15 mouse cellular contexts compared by ENCODE assay signal in genomic region chr11:99168030-99168474, GRCm38 (mm10). TPM values are rescaled to one million over a fixed set of nuclear protein-coding genes. Genes with fewer than 3 reads are reported as not detected.
DNase-seq lines count a peak whose midpoint lies in the region; TF ChIP-seq lines count a peak whose summit lies in the region.
"Had no signal": no experiment of that assay in that cellular context is flagged by ENCODE, and none has a peak within 500 bp of the region (broad histone marks: within the 10 kb centered on the region; RNA-seq: fewer than 3 reads in every experiment).

No protein-coding gene starts in this region.

- no peak overlapping the region for H3K27ac ChIP-seq in bone marrow macrophage, adult 2 months (ENCODE audit: insufficient read depth, low read depth, low read length)
- no peak overlapping the region for H3K27ac ChIP-seq in gastrocnemius, adult 2 months
- H3K27ac ChIP-seq: heart, adult 2 months; liver, embryonic 14.5 days had no signal

- no peak for TF ChIP-seq CTCF in bone marrow macrophage, adult 2 months (IDR thresholded peaks at IDR 0.05; ENCODE audit: low read depth, low read length)
- TF ChIP-seq CTCF in gastrocnemius, adult 2 months (IDR thresholded peaks at IDR 0.05), result no peak

- peak; percentile 23 for DNase-seq in thymus, postnatal 4 days
- DNase-seq in thymus, postnatal 10 days (ENCODE audit: low spot score in 2 of 2), result no peak
- DNase-seq in naive thymus-derived CD4-positive, alpha-beta T cell, adult 2 months (ENCODE audit: low read depth), result peak; percentile 75
- DNase-seq in testis, postnatal 14 days (ENCODE audit: low spot score), result no peak
- no peak for DNase-seq in left cerebral cortex, postnatal 10 days (ENCODE audit: extremely low spot score in 1 of 2, low spot score in 2 of 2)
- no peak for DNase-seq in gastrocnemius, adult 2 months
- DNase-seq: cerebellum, adult 9-10 months; heart, postnatal 14 days; kidney, postnatal 4 days; thymus, postnatal 14 days had no signal

- H3K4me3 ChIP-seq in bone marrow macrophage, adult 2 months (ENCODE audit: insufficient read depth, low read length), result peak overlapping the region; percentile 58
- H3K4me3 ChIP-seq in gastrocnemius, adult 2 months, result no peak overlapping the region
- H3K4me3 ChIP-seq: heart, adult 2 months had no signal

- intact Hi-C loops in left cerebral cortex, postnatal 10 days (cut with DNase I), result no loop called here
- intact Hi-C loops in gastrocnemius, adult 2 months (cut with DNase I), result no loop called here

- peaks cover 23% of the 10 kb centered on the region for H3K4me1 ChIP-seq in bone marrow macrophage, adult 2 months (ENCODE audit: control insufficient read depth, insufficient read depth, low read length)

- no peak for TF ChIP-seq POLR2A in bone marrow macrophage, adult 2 months (IDR thresholded peaks at IDR 0.05; ENCODE audit: borderline replicate concordance, low read depth, low read length)

RNA-seq across cellular contexts. Expression of gene Ccr7, which starts 13.2 kb away (rescaled TPM):
- polyA plus RNA-seq in bone marrow macrophage, adult 2 months (2012; ENCODE audit: insufficient read depth, insufficient read length, missing spikeins), result 0.68 TPM in 1 of 2 replicates, not detected in the other
- total RNA-seq in left cerebral cortex, postnatal 10 days (2021), result not detected
- not detected for total RNA-seq in gastrocnemius, adult 2 months (2021)
- total RNA-seq: left cerebral cortex, postnatal 14 days had no signal
- polyA plus RNA-seq: G1E had no signal

Comparison
In these comparisons a context has a peak if more than half of its experiments do, and no peak if none do; other contexts are left out.
1. DNase-seq: peak in thymus, postnatal 4 days (single experiment) and naive thymus-derived CD4-positive, alpha-beta T cell, adult 2 months (single experiment); none in thymus, postnatal 10 days (0 of 2), testis, postnatal 14 days (single experiment), left cerebral cortex, postnatal 10 days (0 of 2) and gastrocnemius, adult 2 months (single experiment).